Mouse (Mus musculus): ENCODE measurements around the gene Dohh. TPM values are rescaled to one million over a fixed set of nuclear protein-coding genes. Genes with fewer than 3 reads are reported as not detected.

Gene Dohh
- polyA plus RNA-seq, 1 experiment from 2014 or later, result 69.7 TPM

DNA sequence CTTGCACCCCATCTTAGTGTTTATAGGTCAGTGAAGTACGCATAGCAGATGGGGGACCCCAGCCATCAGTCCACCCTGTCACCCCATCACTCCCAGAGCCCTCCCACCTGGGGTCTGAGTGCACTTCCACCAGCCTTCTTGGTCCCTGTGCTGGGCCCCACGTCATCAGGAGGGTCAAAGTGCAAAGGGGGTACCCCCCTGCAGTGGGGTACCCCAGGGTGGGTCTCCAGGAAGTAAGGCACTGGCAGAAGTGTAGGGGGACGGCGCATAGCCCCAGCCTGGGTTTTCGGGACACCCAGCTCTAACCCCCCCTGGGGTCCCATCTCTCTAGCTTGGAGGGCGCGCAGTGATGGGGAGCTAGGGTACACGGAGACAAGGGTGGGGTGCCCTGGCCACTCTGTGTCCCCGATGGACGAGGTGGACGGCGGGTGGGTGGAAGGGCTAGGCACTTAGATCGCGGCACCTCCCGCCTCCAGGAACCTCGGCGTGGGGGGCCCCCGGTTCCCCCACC lies 15.6 kb downstream of the Dohh start:
- H3K9ac ChIP-seq, result no peak overlapping the region
- WGBS, result 73% methylated on average over 18 of the region's 18 CpGs

DNA sequence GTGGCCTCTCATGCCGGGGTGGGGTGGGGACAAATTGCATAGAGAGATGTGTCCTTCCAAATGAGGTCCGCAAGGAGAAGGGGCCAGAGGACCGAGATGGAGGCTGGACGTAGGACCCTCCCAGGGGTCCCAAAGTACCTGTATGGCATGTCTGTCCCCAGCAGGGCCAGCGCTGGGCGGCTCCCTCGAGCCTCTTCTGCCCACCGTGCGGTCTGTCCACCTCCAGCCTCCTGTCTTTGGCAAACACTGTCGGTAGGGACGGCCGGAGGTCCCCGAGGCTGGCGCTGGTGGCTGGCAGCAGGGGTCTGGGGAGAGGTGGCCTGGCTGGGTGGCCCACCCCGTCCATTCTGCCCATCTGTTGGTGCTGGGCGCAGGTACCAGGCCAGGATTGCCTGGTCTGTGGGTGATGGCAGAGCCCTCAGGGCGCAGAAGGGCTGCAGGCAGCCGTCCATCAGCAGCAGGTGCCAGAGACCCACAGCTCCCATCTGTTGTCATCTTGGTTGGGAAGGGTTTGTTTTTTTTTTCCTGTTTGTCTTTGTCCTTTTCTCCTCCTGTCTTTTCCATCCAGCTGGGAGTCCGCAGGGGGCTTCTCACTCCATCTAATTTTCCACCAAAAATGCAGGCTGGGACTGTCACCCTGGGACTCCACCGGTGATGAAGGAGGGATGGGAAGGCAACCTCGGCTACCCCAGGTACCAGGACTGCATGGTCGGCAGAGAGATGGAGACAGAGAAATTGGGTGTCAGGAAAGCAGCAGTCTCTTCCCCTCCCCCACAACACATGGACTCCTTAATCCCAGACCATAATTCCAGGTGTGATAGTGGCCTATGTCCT lies 16.4 kb downstream of the Dohh start:
- Histone ChIP-seq H3K4me1 (peaks cover 50% of the 10 kb centered on the region), H3K9me3 (no peaks in the 10 kb centered on the region), H3K27me3 (replicated peaks) (peaks cover 8% of the 10 kb centered on the region; the same call in 1 of the 2 replicates), H3K4me2 (peak overlapping the region; percentile 63), H3K4me3 (no peak overlapping the region), H3K27ac (replicated peaks) (peak overlapping the region; percentile 96), H3K36me3 (peaks cover 73% of the 10 kb centered on the region), H3K9ac (peak overlapping the region; percentile 61)
- 63% methylated on average over 22 of the region's 22 CpGs for WGBS
- ATAC-seq (ENCODE audit: extremely low read depth, insufficient number of reproducible peaks, low FRiP score, low TSS enrichment), result no peak

More for the DNA sequence above, 15.6 kb downstream of the Dohh start:
- no peak overlapping the region for H3K27ac ChIP-seq (replicated peaks)
- no peak overlapping the region for H3K4me3 ChIP-seq
- no peak for ATAC-seq (ENCODE audit: extremely low read depth, insufficient number of reproducible peaks, low FRiP score, low TSS enrichment)
- peaks cover 8% of the 10 kb centered on the region; the same call in 1 of the 2 replicates for H3K27me3 ChIP-seq (replicated peaks)
- no peak overlapping the region for H3K4me2 ChIP-seq
- H3K4me1 ChIP-seq, result peaks cover 46% of the 10 kb centered on the region
- no peaks in the 10 kb centered on the region for H3K9me3 ChIP-seq
- H3K36me3 ChIP-seq, result peaks cover 66% of the 10 kb centered on the region

DNA sequence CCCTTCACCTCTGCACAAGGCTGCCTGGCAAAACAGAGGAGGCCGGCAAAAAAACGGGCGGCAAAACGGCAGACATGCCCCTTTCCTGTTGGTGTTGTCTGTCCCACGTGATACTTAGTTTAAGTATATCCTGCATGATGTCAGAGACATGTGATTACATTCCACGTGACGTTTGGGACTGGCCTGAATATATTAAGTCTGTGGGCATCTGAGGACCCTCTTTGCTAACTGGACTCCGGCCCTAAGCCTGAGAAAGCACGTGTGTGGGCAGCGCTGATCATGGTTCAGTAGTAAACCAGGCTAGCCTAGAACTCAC lies 16.9 kb downstream of the Dohh start:
- peaks cover 79% of the 10 kb centered on the region for H3K36me3 ChIP-seq
- H3K27ac ChIP-seq (replicated peaks), result peak overlapping the region; percentile 96
- peak overlapping the region; percentile 61 for H3K9ac ChIP-seq
- no peak for ATAC-seq (ENCODE audit: extremely low read depth, insufficient number of reproducible peaks, low FRiP score, low TSS enrichment)
- H3K4me1 ChIP-seq, result peaks cover 56% of the 10 kb centered on the region
- no peak overlapping the region for H3K4me3 ChIP-seq
- WGBS, result 30% methylated on average over 10 of the region's 10 CpGs
- H3K4me2 ChIP-seq, result peak overlapping the region; percentile 63
- H3K9me3 ChIP-seq, result no peaks in the 10 kb centered on the region
- H3K27me3 ChIP-seq (replicated peaks), result peaks cover 8% of the 10 kb centered on the region; the same call in 1 of the 2 replicates

DNA sequence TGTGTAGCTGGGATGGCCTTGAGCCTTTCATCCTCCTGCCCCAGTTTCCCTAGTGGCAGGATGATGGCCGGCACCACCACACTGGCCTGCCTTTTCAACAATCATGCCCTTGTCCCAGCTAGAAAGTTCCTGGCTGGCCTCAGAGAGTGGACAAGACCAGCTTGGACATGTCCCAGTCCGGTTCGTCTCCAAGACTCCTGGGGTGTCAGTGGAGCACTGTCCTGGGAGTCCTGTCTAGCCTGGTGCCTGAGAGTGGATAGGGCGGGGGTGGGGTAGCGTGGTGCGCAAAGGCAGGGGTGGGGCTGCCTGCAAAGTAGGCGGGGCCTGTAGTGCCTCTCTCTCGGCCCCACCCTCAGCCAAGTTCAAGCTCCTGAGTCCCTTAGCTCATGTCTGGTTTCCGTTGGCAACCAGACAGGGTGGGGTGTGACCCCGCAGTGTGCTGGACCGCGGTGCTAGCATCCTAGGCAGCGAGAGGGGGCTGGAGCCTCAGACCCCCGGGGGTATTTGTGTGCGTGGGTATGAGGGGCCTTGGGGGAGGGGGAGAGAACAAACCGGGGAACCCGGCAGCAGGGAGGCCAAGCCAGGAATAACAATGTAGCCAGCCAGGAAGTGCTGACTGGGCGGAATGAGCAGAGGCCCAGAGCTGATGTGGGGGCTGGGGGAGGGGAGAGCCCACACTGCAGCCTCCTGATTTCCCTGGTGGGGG lies 17.4 kb downstream of the Dohh start:
- Histone ChIP-seq H3K4me1 (peaks cover 61% of the 10 kb centered on the region), H3K36me3 (peaks cover 82% of the 10 kb centered on the region), H3K4me2 (peak overlapping the region; percentile 63), H3K27me3 (replicated peaks) (peaks cover 11% of the 10 kb centered on the region; the same call in 1 of the 2 replicates), H3K9me3 (no peaks in the 10 kb centered on the region), H3K9ac (peak overlapping the region; percentile 73), H3K4me3 (peak overlapping the region; percentile 34), H3K27ac (replicated peaks) (peak overlapping the region; percentile 96)
- peak; percentile 54 for ATAC-seq (ENCODE audit: extremely low read depth, insufficient number of reproducible peaks, low FRiP score, low TSS enrichment)
- 8% methylated on average over 18 of the region's 18 CpGs for WGBS

DNA sequence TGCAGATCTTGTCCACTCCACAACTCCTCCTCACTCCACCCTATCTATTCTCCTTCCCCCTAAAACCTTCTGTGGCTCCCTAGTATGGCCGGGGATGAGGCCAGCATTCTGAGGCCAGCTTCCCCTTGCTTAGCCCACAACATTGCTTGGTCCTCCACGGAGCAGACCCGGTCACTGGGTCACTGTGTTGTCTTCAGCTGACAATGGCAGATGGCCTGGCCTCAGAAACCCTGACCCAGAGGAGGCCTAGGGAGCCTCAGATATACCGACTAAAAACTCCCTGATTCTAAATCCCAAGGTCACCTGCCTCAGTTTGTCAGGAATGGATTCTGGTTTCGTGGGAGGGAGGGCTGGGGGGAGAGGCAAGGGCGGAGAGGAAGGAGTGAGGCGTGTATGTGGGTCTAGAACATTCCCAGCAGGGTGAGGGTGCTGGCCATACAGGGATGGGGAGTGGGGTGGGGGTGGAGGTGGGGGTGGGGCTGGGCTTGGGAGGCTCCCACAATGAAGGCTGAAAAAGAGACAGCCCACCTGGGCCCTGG lies 18.1 kb downstream of the Dohh start:
- Histone ChIP-seq H3K27me3 (replicated peaks) (peaks cover 12% of the 10 kb centered on the region; the same call in 1 of the 2 replicates), H3K4me2 (peak overlapping the region; percentile 63), H3K9ac (peak overlapping the region; percentile 73), H3K9me3 (no peaks in the 10 kb centered on the region), H3K4me1 (peaks cover 67% of the 10 kb centered on the region), H3K36me3 (peaks cover 82% of the 10 kb centered on the region), H3K27ac (replicated peaks) (peak overlapping the region; percentile 96), H3K4me3 (peak overlapping the region; percentile 34)
- WGBS, result 33% methylated on average over 7 of the region's 7 CpGs
- ATAC-seq (ENCODE audit: extremely low read depth, insufficient number of reproducible peaks, low FRiP score, low TSS enrichment), result no peak

DNA sequence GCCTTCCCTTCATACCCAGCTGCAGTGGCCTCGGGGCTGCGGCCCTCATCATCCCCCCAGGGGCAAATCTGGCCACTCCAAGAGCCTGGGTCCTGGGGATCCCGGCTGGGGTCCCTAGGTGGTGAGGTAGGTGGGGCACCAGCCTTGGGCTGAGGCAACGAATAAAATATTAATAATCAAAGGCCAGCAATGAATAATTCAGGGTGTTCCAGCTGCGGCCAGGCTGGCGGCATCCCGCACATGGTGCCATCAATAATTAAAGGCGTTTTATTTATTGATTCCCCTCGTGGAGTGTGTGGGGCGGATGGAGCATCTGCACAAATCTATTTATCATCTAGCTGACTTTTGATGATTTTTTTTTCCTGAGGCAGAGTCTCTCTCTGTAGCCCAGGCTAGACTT lies 19.3 kb downstream of the Dohh start:
- peaks cover 80% of the 10 kb centered on the region for H3K4me1 ChIP-seq
- H3K9ac ChIP-seq, result peak overlapping the region; percentile 73
- H3K9me3 ChIP-seq, result no peaks in the 10 kb centered on the region
- 68% methylated on average over 10 of the region's 10 CpGs for WGBS
- H3K27me3 ChIP-seq (replicated peaks), result peaks cover 12% of the 10 kb centered on the region; the same call in 1 of the 2 replicates
- peak overlapping the region; percentile 96 for H3K27ac ChIP-seq (replicated peaks)
- H3K4me3 ChIP-seq, result no peak overlapping the region
- no peak overlapping the region for H3K4me2 ChIP-seq
- H3K36me3 ChIP-seq, result peaks cover 79% of the 10 kb centered on the region
- no peak for ATAC-seq (ENCODE audit: extremely low read depth, insufficient number of reproducible peaks, low FRiP score, low TSS enrichment)

DNA sequence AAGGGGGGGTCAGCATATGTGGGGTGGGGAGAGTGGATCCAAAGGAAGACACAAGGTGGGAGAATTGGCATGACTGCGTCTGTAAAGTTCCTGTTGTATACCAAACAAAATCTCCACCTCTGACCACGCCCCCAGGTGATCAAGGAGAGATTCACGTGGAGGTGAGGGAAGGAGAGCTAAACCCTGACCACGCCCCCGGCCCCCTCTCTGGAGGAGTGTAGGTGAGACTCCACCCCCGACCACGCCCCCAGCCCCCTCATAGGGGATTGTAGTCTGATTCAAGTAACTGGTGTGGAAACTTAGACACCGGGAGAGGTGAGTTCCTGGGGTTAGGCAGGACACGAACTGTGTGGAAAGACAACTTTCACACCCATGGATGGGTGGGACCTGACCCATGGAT lies 19.9 kb downstream of the Dohh start:
- 0 out of 2 replicates have a peak overlapping the region, but pooled peaks have one; percentile 14 for H3K9ac ChIP-seq
- peaks cover 12% of the 10 kb centered on the region; the same call in 1 of the 2 replicates for H3K27me3 ChIP-seq (replicated peaks)
- H3K4me2 ChIP-seq, result no peak overlapping the region
- no peak for ATAC-seq (ENCODE audit: extremely low read depth, insufficient number of reproducible peaks, low FRiP score, low TSS enrichment)
- H3K4me3 ChIP-seq, result no peak overlapping the region
- no peak overlapping the region; the same call in 1 of the 2 replicates for H3K27ac ChIP-seq (replicated peaks)
- H3K9me3 ChIP-seq, result no peaks in the 10 kb centered on the region
- H3K4me1 ChIP-seq, result peaks cover 85% of the 10 kb centered on the region
- 29% methylated on average over 9 of the region's 9 CpGs for WGBS
- peaks cover 80% of the 10 kb centered on the region for H3K36me3 ChIP-seq

DNA sequence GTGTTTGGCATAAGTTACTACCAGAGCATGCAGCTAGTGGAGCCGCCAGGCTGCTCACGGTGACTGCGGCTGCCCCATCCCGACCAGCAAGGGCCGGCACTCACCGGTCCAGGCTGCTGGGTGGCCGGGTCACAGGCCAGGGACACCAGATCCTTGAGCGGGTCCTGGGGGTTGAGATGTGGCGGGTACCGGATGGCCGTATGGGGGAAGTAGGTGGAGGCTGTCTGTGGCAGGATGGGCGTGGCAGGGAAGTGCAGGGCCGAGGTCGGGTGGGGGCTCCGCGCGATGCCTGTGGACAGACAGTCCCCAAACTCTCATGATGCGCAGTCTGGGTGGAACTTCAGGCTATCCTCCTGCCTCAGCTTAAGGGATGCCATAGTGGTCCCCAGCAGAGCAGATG lies 20.5 kb downstream of the Dohh start:
- Histone ChIP-seq H3K4me1 (peaks cover 92% of the 10 kb centered on the region), H3K27me3 (replicated peaks) (peaks cover 12% of the 10 kb centered on the region; the same call in 1 of the 2 replicates), H3K9me3 (no peaks in the 10 kb centered on the region), H3K4me3 (no peak overlapping the region), H3K27ac (replicated peaks) (peak overlapping the region; percentile 32; the same call in 1 of the 2 replicates), H3K36me3 (peaks cover 76% of the 10 kb centered on the region), H3K9ac (peak overlapping the region; percentile 37; the same call in 1 of the 2 replicates), H3K4me2 (no peak overlapping the region)
- no peak for ATAC-seq (ENCODE audit: extremely low read depth, insufficient number of reproducible peaks, low FRiP score, low TSS enrichment)
- 59% methylated on average over 18 of the region's 18 CpGs for WGBS

DNA sequence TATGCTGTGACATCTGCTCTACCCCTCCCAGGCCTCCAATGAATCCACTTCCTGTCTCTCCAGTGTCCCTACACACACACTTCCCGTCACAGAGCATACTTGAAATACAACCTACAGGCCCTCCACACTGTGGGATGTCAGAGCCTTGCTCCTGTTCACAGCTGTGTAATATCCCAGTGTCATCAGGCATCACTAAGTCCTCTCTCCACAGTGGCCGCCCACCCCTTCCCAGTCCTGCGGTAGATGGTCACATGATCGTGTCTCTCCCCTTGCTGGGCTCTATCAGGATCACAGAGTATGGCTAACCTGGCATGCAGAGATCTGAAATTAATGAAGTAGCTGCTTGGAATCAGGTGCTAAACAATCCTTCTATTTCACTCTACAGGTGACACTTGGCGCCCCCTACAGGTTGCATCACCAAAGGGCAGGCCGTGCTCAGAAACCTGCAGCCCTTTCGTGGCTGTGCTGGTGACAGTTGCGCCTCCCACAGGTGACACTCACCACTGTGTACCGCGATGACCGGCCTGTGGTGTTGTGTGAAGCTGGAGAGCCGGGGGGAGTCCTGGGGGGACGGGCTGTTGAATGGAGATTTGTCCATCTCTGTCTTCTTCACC lies 21.5 kb downstream of the Dohh start:
- Histone ChIP-seq H3K36me3 (peaks cover 66% of the 10 kb centered on the region), H3K27me3 (replicated peaks) (peaks cover 4% of the 10 kb centered on the region; the same call in 1 of the 2 replicates), H3K4me3 (no peak overlapping the region), H3K27ac (replicated peaks) (0 out of 2 replicates have a peak overlapping the region, but pooled peaks have one; percentile 98), H3K9ac (0 out of 2 replicates have a peak overlapping the region, but pooled peaks have one; percentile 71), H3K4me2 (peak overlapping the region; percentile 65), H3K9me3 (no peaks in the 10 kb centered on the region), H3K4me1 (peaks cover 96% of the 10 kb centered on the region)
- ATAC-seq (ENCODE audit: extremely low read depth, insufficient number of reproducible peaks, low FRiP score, low TSS enrichment), result no peak
- WGBS, result 46% methylated on average over 13 of the region's 13 CpGs

DNA sequence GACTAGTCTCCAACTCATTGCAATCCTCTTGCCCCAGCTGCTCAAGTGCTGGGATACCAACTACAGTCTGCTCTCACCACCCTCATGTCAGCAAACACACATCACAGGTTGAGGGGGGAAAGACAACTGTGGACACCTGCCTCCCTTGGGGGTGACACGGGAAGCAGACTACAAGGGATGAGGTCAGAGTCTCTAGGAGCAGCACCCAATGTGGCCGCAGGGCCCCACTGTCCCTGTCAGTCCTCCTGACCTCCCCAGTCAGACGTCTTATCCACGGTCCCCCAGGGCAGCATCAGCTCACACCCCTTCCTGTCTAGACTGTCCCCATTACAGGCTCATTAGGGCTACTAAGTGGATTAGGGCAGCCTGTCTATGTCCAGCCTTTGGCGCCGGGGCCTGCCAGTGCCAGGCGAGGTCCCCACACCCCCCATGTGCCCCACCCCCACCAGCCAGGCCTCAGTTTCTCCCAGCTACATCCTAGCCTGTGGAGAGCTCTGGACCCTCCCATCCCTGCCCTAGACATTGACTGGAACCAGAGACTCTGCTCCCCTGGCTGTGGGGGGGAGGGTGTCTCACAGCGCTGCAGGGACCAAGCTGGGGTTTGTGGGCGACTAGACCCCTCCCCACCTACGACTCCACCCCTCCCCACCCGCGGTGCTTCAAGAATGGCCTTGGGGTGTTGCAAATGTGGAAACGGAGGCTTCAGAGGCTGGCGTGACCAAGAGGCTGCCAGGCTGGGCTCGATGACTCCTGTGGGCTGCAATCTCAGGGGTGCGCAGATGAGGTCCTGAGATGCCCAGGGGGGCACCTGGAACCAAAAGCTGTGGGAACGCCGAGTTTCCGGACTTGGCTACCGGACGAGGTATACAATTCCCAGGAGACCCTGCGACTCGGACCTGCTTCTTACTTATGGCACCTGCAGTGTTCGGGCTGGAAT lies 22.5 kb downstream of the Dohh start:
- Histone ChIP-seq H3K4me1 (peaks cover 96% of the 10 kb centered on the region), H3K27ac (replicated peaks) (peak overlapping the region; percentile 98), H3K36me3 (peaks cover 63% of the 10 kb centered on the region), H3K9ac (peak overlapping the region; percentile 71), H3K27me3 (replicated peaks) (peaks cover 4% of the 10 kb centered on the region; the same call in 1 of the 2 replicates), H3K4me2 (peak overlapping the region; percentile 65), H3K9me3 (no peaks in the 10 kb centered on the region), H3K4me3 (peak overlapping the region; percentile 45)
- ATAC-seq (ENCODE audit: extremely low read depth, insufficient number of reproducible peaks, low FRiP score, low TSS enrichment), result no peak
- WGBS, result 27% methylated on average over 24 of the region's 24 CpGs

Data from heart, embryonic 13.5 days (tissue).